Mouse (Mus musculus) frontal cortex, adult 2 months (tissue): ENCODE data around the gene Lrtm2. TPM values are rescaled to one million over a fixed set of nuclear protein-coding genes. Genes with fewer than 3 reads are reported as not detected.
"Not testable (repeated sequence)": the region's sequence is repeated elsewhere in the genome, so short reads cannot be mapped to it uniquely, and the experiment has no call there.

Experiments used
- DNase-seq, 2 experiments: peaks; one replicate each; pipeline ENCODE4 v3.0.0; 2022; ENCODE audit warnings: low spot score in 1 of 2; ENCODE audit errors: extremely low spot score in 1 of 2
- polyA plus RNA-seq: library from polyadenylated mRNA; depleted of rRNA; stranded (reverse); fragments of >200 nt; gene quantifications from 2 replicates; pipeline ENCODE4 v1.2.3, GENCODE M21; 2012; rRNA removed

The Lrtm2 gene
- 55.9 and 56.7 TPM in 2 replicates for polyA plus RNA-seq

DNA sequence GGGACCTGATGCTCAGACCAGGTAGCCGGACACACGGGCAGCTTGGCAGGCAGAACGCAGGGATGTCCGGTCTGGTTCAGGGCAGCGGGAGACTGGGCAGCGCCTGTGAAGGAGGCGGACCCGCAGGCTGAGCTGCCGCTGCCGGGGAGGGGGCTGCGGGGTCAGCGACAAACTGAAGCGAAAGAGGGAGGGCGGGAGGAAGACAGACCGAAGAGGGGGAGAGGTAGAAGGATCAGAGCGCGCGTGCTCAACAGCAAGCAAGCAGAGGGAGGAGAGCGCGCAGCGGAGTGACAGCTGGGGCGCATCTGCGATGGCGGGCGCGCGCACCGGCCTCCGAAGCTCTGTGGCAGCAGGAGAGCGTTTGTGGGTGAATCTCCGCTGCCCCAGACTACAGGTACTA lies at the start of gene Lrtm2:
Lrtm2 (minus strand) TSS at position 261 of the 400 bp plus-strand sequence.
- peak; percentile 63 to 85 for DNase-seq

DNA sequence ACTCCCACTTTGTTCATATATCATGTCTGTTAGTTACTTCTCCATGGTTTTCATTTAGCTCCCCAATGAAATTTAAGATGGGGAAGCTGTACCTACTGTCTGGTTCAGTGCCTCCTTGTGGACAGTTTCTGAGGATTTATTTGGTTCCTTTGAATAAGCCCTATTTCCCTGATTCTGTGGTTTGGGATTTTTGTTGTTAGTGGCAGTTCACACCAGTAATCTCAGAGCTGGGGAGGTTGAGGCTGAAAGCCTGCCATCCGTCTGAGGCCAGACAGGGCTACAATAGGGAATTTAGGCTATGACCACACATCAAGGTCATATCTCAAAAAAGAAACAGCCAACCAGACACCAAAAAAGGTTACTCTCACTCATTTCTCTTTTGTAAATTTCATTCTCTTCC lies 48.1 kb upstream of the Lrtm2 start:
- DNase-seq, result no peak

DNA sequence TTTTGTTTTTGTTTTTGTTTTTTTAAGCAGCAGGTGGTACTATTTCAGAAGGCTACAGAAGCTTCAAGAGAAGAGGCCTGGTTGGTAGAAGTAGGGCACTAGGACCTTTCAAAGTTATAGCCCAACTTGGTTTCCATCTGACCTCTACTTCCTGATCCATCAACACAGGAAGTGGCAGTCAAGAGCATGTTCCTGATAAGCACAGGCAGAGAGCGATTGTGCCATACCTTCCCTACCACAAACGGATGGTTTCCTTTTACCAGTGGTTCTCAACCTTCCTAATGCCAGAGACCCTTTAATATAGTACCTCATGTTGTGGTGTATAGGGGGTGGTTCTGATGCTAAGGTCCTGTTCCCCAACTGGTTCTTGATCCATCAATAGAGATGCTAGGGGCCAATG lies 47.0 kb upstream of the Lrtm2 start:
- DNase-seq, result no peak

- DNase-seq, result no peak
These were observed 44.5 kb upstream of the Lrtm2 start for GRCm38 (mm10) chr6:119375035-119375434.

DNA sequence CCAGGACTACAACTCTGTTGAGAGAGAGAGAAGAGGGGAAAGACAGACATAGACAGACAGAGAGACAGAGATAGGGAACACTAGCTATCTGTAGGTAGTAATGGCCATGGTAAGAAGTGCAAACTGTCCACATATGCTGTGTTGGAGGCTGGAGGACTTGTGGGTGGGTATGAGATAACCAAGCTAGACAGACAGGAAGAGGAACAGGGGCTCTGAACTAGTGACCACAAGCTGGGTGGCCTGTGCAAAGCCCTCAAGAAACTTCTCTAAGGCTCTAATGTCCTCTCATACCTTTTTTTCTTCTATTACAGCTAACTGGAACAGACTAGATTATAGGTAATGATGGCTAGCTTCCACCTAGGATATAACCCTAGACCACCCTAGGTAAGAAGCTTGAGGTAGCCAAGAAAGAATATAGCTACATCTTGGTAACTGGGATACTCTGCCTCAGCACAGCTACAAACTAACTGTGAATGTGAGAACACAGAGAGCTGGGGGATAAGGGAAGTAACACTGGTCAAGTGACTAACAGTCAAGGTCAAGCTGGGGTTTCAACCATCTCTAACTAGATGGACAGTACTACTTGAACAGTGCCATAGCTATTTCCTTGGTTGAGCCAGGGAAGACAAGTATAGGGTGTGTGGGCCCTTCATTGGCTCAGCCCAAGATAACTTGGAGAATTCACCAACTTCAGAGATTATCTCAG lies 42.6 kb upstream of the Lrtm2 start:
- DNase-seq, result no peak

- no peak for DNase-seq
These were observed 41.7 kb upstream of the Lrtm2 start for GRCm38 (mm10) chr6:119372237-119372636.

DNA sequence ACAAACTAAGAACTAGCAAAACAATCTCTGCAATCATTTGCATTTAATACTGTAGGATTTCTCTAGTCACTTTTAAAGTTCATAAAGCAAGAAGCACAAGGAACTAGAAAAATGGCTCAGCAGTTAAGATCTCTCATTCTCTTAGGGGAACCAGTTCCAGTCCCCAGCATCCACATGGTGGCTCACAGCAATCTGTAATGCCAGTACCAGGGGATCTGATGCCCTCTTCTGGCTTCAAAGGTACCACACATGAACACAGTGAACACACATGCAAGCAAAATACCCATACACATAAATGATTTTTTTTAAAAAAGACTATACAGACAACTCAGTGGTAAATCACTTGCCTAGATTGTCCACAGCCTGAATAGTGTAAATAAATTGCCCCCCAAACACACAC lies 41.1 kb upstream of the Lrtm2 start:
- DNase-seq, result no peak

DNA sequence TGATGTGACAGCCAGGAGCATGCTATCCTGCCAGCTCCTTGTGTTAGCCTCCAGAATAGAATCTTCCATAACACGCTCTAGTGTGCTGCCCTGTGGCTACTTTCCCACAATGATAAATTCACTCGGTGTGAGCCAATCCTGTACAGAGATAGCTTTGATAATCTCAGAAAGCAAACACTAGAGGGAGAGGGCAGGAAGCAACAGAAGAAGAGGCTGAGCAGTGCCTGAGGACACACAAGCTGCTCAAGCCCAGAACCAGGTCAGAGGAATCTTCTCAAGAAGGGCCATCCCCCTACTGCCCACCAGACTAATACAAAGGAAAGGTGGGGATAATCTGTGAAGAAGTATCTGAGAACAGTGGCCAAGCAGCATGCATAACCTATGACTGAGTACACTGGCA lies 36.8 kb upstream of the Lrtm2 start:
- no peak for DNase-seq

- DNase-seq, result not testable (repeated sequence)
These were observed 36.2 kb upstream of the Lrtm2 start for GRCm38 (mm10) chr6:119366800-119367199.

DNA sequence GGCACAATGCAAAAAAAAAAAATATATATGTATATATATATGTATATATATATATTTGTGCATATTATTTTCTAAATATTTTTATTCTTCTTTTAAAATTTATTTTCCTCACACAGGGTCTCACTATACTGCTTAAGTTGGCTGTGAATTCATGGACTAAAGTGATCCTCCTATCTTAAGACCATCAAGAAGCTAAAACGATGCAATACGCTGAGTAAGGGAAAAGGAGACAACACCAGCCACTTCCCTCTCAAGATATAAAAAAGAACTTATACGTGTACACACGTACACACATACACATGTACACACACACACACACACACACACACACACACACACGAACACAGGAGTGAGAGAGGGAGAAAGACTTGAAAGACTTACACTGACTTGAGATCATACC lies 33.0 kb upstream of the Lrtm2 start:
- DNase-seq, result no peak

DNA sequence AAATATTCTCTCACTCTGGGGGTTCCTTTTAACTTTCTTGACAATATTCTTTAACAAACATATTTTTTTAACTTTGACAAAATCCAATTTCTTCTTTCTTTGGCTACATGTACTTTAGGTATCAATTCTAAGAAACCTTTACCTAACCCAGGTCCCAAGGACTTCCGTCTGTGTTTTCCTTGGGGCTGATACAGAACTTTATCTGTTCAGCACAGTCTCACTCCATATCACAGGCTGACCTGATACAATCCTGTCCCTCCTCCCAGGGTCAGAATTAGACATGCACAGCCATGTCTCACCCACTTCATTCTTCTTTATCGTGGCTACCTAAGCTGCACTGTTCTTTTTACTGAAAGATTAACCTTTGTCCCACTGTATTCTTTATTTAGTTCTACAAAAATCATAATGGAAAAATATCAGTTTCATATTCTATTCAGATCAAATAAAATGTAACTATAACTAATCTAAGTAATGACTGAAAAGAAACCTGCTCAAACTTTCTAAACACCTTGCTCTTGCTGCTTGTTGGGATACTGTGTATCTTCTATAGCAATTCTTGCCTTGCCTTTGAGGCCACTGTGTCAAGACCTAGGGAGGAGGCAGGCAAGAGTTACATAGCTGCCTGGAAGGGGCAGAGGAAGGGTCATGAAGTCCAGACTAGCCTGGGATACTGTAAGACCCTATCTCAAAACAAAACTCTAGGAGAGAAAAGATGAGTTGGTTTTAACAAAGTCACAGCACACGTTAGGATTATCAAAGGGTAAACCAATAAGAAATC lies 30.5 kb upstream of the Lrtm2 start:
- DNase-seq, result no peak

DNA sequence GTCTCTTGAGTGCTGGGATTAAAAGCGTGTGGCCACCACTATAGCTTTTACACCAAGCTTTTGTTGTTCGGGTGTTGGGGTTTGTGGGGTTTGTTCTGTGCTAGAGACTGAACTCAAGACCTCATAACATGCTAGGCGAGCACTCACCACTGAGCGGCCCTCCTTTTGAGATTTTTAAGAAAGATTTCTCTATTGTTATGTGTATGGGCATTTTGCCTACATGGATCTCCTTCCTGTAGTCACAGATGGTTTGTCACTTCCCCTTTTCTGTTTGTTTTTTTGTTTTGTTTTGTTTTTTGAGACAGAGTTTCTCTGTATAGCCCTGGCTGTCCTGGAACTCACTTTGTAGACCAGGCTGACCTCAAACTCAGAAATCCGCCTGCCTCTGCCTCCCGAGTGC lies 29.7 kb upstream of the Lrtm2 start:
- not testable (repeated sequence) for DNase-seq

- DNase-seq, result no peak
These were observed 27.5 kb upstream of the Lrtm2 start for GRCm38 (mm10) chr6:119358020-119358571.

GRCm38 (mm10) chr6:119352501-119352900 lies 21.9 kb upstream of the Lrtm2 start:
- no peak for DNase-seq

GRCm38 (mm10) chr6:119351656-119352055 lies 21.1 kb upstream of the Lrtm2 start:
- DNase-seq, result no peak

GRCm38 (mm10) chr6:119350703-119351198 lies 20.2 kb upstream of the Lrtm2 start:
- DNase-seq, result no peak

- peak; percentile 74 to 96 for DNase-seq
These were observed 17.7 kb upstream of the Lrtm2 start for GRCm38 (mm10) chr6:119348234-119348633.

- DNase-seq, result peak in 1 of 2 experiments; percentile 20
These were observed 17.2 kb upstream of the Lrtm2 start for GRCm38 (mm10) chr6:119347813-119348212.

DNA sequence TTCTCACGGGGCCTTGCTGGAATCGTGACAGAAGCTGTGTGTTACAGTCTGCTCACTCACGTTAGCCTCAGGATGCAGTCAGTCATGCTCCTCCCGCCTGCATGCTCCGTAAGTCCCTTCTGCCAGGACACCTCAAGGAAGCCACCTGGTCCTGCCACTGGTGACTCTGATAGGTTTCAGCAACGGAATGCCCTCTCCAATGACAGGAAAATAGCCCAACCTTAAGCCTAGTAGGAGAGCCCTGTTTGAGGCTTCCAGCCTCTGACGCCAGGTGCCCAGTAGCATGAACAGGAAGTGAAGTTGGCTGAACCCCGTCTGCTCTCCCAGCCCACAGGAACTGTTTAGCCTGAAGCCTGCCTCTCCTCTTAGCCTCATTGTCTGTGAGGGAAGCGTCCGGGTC lies 15.7 kb upstream of the Lrtm2 start:
- no peak for DNase-seq

DNA sequence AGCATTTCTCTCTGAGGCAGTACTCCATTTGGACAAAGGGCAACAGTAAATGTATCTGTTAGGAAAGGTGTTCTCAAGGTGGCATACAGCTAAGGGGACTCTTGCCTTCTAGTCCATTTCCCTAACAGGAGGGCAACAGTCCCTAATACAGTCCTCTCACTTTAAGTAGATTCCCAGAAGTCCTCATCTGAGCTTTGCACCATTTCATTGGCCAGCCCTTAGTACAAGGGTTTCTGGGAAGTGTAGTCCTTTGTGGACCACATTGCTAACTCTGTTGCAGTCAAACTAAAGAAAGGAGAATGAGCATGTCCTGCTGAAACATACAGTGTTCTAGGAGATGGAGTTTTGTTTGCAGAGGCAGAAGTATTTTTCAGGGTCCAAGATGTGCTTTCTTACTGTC lies 10.8 kb upstream of the Lrtm2 start:
- peak in 1 of 2 experiments; percentile 72 for DNase-seq

- DNase-seq, result no peak
These were observed 7.8 kb upstream of the Lrtm2 start for GRCm38 (mm10) chr6:119338121-119338912.
